Mouse (Mus musculus) 3T3-L1 (cell line): ENCODE measurements at regions not wholly inside any gene's neighbourhood (a gene's known extent, or its start where the extent isn't known, plus 50 kb on each side); places are given as distances from the start of the nearest gene placed in this dataset.
A peak's percentile ranks its signal among the peaks of the same experiment; 100 is the strongest.

Source experiments
- DNase-seq: peaks from one replicate; pipeline ENCODE4 v3.0.0-alpha.2; 2015; ENCODE audit warnings: low read depth, low spot score

- DNase-seq = no peak
Observed at GRCm38 (mm10) chr15:38351701-38352100, 926.3 kb downstream of the 4930447A16Rik start.

- DNase-seq = no peak
Observed at GRCm38 (mm10) chr15:38353371-38353770, 928.0 kb downstream of the 4930447A16Rik start.

- no peak for DNase-seq
Observed at GRCm38 (mm10) chr15:38359053-38359452, 933.7 kb downstream of the 4930447A16Rik start.

- DNase-seq = no peak
Observed at GRCm38 (mm10) chr15:38363522-38363921, 938.2 kb downstream of the 4930447A16Rik start.

- DNase-seq = no peak
Observed at GRCm38 (mm10) chr15:38364014-38364413, 938.7 kb downstream of the 4930447A16Rik start.

GRCm38 (mm10) chr15:38367643-38368042 lies 942.3 kb downstream of the 4930447A16Rik start:
- DNase-seq = no peak

- no peak for DNase-seq
Observed at GRCm38 (mm10) chr15:38368291-38368690, 942.9 kb downstream of the 4930447A16Rik start.

GRCm38 (mm10) chr15:38371404-38372090 lies 946.2 kb downstream of the 4930447A16Rik start:
- no peak for DNase-seq

- no peak for DNase-seq
Observed at GRCm38 (mm10) chr15:38373797-38374196, 948.4 kb downstream of the 4930447A16Rik start.

GRCm38 (mm10) chr15:38374786-38375185 lies 949.4 kb downstream of the 4930447A16Rik start:
- peak; percentile 88 for DNase-seq

GRCm38 (mm10) chr15:38378106-38378505 lies 952.8 kb downstream of the 4930447A16Rik start:
- DNase-seq = no peak

GRCm38 (mm10) chr15:38387617-38388016 lies 962.3 kb downstream of the 4930447A16Rik start:
- DNase-seq = no peak

GRCm38 (mm10) chr15:38388436-38388835 lies 963.1 kb downstream of the 4930447A16Rik start:
- DNase-seq = no peak

GRCm38 (mm10) chr15:38390450-38390849 lies 965.1 kb downstream of the 4930447A16Rik start:
- peak; percentile 47 for DNase-seq

GRCm38 (mm10) chr15:38391420-38391819 lies 966.1 kb downstream of the 4930447A16Rik start:
- DNase-seq = peak; percentile 84

- DNase-seq = no peak
Observed at GRCm38 (mm10) chr15:38391860-38392259, 966.5 kb downstream of the 4930447A16Rik start.

GRCm38 (mm10) chr15:38392441-38393149 lies 967.2 kb downstream of the 4930447A16Rik start:
- DNase-seq = no peak

- DNase-seq = no peak
Observed at GRCm38 (mm10) chr15:38398852-38399251, 973.5 kb downstream of the 4930447A16Rik start.

- no peak for DNase-seq
Observed at GRCm38 (mm10) chr15:38402762-38403161, 977.4 kb downstream of the 4930447A16Rik start.

- DNase-seq = no peak
Observed at GRCm38 (mm10) chr15:38403760-38404375, 978.5 kb downstream of the 4930447A16Rik start.

GRCm38 (mm10) chr15:38406114-38406960 lies 981.0 kb downstream of the 4930447A16Rik start:
- no peak for DNase-seq

- no peak for DNase-seq
Observed at GRCm38 (mm10) chr15:38407476-38407875, 982.1 kb downstream of the 4930447A16Rik start.
